Mouse (Mus musculus) ES-Bruce4 (cell line): ENCODE results near the gene Tspo. TPM values are rescaled to one million over a fixed set of nuclear protein-coding genes. Genes with fewer than 3 reads are reported as not detected.

ENCODE experiments used
- H3K27ac ChIP-seq: 2 replicates; pipeline ENCODE4 v1.5.1; 2012; ENCODE audit warnings: low read length, inconsistent platforms; ENCODE audit not compliant: insufficient read depth
- H3K27me3 ChIP-seq: 2 replicates; pipeline ENCODE4 v1.6.1; 2012; ENCODE audit warnings: mild to moderate bottlenecking, low read length, inconsistent platforms; ENCODE audit not compliant: control insufficient read depth, poor library complexity, insufficient read depth, severe bottlenecking
- H3K36me3 ChIP-seq: 2 replicates; pipeline ENCODE4 v1.6.1; 2012; ENCODE audit warnings: inconsistent platforms, mild to moderate bottlenecking, low read length, moderate library complexity; ENCODE audit not compliant: control insufficient read depth, poor library complexity, insufficient read depth, severe bottlenecking
- H3K4me1 ChIP-seq: one replicate; pipeline ENCODE4 v1.8.1; 2011; ENCODE audit warnings: low read length; ENCODE audit not compliant: control insufficient read depth, insufficient read depth
- H3K4me3 ChIP-seq: 2 replicates; pipeline ENCODE4 v1.5.1; 2011; ENCODE audit warnings: low read depth, mild to moderate bottlenecking, low read length
- H3K9ac ChIP-seq: 2 replicates; pipeline ENCODE4 v1.6.1; 2012; ENCODE audit warnings: low read depth, mild to moderate bottlenecking, inconsistent platforms; ENCODE audit not compliant: poor library complexity, severe bottlenecking
- H3K9me3 ChIP-seq: replicated peaks from 2 replicates; pipeline ENCODE4 v1.6.1; 2012; ENCODE audit warnings: mild to moderate bottlenecking, low read length, inconsistent platforms; ENCODE audit not compliant: control insufficient read depth, poor library complexity, insufficient read depth, severe bottlenecking
- CTCF ChIP-seq: IDR thresholded peaks from one replicate; pipeline ENCODE4 v1.8.1; 2011; ENCODE audit warnings: low read depth, low read length
- EP300 ChIP-seq: IDR thresholded peaks from 2 replicates; pipeline ENCODE4 v1.6.1; 2011; ENCODE audit warnings: low read depth, low read length; ENCODE audit not compliant: insufficient read depth
- POLR2A ChIP-seq: IDR thresholded peaks from one replicate; pipeline ENCODE4 v1.8.1; 2011; ENCODE audit warnings: low read length; ENCODE audit not compliant: insufficient read depth
- polyA plus RNA-seq: library from polyadenylated mRNA; stranded (reverse); fragments of >200 nt; gene quantifications from 2 replicates; pipeline ENCODE4 v1.2.4, GENCODE M21; 2011; ENCODE audit warnings: low read depth; ENCODE audit not compliant: missing spikeins, insufficient read depth, insufficient read length

Gene Tspo
- polyA plus RNA-seq, 1 experiment = 25.9 TPM

GRCm38 (mm10) chr15:83550137-83550536 lies 13.3 kb upstream of the Tspo start:
- H3K9ac ChIP-seq = no peak overlapping the region
- H3K36me3 ChIP-seq = peaks cover 12% of the 10 kb centered on the region
- no peak overlapping the region for H3K4me3 ChIP-seq
- TF ChIP-seq POLR2A = no peak
- TF ChIP-seq EP300 = no peak
- TF ChIP-seq CTCF = no peak
- H3K27me3 ChIP-seq = no peaks in the 10 kb centered on the region
- no peaks in the 10 kb centered on the region for H3K4me1 ChIP-seq
- H3K27ac ChIP-seq = no peak overlapping the region
- no peaks in the 10 kb centered on the region for H3K9me3 ChIP-seq

DNA sequence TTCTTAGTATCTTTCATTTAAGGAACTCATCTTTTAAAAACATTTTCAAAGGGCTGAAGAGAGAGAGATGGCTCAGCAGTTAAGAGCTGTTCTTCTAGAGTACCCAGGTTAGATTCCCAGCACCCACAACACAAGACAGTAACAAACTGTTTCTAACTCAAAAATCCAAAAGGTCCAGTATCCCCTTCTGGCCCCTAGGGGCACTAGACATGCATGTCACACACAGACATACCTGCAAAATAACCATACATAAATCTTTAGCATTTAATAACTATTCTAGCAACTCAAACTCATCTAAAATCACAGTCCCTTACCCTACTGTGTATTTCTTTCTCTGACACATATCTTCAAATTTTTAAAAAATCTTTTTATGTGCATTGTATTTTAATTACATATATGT lies 9.6 kb upstream of the Tspo start:
- Histone ChIP-seq H3K4me3 (no peak overlapping the region), H3K27me3 (no peaks in the 10 kb centered on the region), H3K27ac (no peak overlapping the region), H3K9ac (no peak overlapping the region), H3K4me1 (no peaks in the 10 kb centered on the region), H3K36me3 (peaks cover 4% of the 10 kb centered on the region; the same call in 1 of the 2 replicates), H3K9me3 (no peaks in the 10 kb centered on the region)
- no peak for TF ChIP-seq POLR2A
- TF ChIP-seq EP300 = no peak
- TF ChIP-seq CTCF = no peak

DNA sequence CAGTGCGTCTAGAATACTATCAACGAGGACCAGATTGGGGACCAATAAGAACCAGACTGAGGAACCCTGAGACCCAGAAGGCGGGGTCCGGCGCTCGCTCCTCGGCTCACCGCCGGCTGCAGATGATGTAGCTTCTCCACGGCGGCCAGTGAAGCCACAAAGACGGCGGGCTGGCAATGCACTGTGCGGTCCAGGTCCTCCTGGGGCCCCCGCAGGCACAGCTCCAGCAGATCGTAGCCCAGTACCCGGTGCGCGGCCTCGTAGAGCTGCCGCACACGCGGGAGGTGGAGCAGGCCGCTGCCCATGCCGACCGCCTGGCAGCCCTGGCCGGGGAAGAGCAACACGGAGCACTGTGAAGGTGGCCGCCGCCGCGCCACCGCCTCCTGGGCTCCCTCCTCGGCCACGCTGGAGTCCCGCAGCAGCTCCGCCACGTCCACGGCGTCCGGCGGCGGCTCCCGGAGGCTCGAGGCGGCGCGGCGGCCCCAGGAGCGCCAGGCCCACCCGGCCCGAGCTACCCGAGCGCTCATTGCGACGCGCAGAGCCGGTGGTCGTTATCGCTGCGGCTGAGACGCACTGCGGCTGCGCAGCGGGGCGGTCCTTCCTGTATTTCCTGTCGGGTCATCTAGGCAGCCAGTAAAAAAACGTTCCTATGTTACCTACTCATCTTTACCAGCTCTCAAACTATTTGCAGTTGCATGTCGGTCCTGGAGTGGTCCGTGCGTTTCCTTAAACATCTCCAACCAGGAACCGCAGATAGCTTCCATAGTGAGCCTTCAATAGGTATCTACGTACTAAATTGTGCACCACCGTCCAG lies 8.0 kb upstream of the Tspo start:
- Histone ChIP-seq H3K27ac (peak overlapping the region; percentile 46), H3K4me3 (peak overlapping the region; percentile 88), H3K4me1 (no peaks in the 10 kb centered on the region), H3K9me3 (no peaks in the 10 kb centered on the region), H3K36me3 (peaks cover 4% of the 10 kb centered on the region; the same call in 1 of the 2 replicates), H3K27me3 (no peaks in the 10 kb centered on the region), H3K9ac (peak overlapping the region; percentile 81)
- TF ChIP-seq POLR2A (peak; percentile 42), EP300 (no peak), CTCF (no peak)

GRCm38 (mm10) chr15:83560941-83561477 lies 2.4 kb upstream of the Tspo start:
- no peak for TF ChIP-seq POLR2A
- no peak for TF ChIP-seq EP300
- TF ChIP-seq CTCF = no peak
- Histone ChIP-seq H3K9ac (no peak overlapping the region), H3K9me3 (no peaks in the 10 kb centered on the region), H3K27me3 (no peaks in the 10 kb centered on the region), H3K36me3 (no peaks in the 10 kb centered on the region), H3K4me3 (no peak overlapping the region), H3K27ac (no peak overlapping the region), H3K4me1 (peaks cover 2% of the 10 kb centered on the region)

DNA sequence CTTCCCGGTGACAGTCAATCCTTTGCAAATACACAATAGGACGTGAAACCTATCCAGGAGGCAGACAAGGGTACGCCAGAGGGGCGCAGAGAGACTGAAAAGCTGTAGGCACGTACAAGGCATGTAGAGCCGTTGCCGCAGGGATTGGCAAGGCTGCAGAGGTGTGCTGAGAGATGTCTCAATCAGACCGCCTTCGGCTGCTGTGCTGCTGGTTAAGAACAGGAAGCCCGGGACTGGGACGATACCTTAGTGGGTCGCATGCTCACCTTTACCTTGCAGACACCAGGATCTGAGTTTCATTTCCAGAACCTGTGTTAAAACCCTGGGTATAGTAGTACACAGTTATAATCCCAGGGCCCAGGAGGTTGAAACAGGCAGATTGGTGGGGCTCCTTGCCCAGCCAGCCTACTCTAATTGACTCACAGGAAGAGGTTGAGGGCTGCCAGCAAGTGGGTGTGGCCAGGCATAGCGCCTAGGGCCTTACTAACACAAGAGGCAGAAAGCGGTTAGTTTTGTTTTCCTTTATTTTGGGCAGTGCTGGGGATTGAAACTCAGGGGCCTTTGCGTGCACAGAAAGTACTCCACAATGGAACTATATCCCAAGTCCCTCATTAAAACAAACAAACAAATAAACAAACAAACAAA lies 644 bp upstream of the Tspo start:
- H3K27ac ChIP-seq = peak overlapping the region; percentile 1; the same call in 1 of the 2 replicates
- H3K9ac ChIP-seq = no peak overlapping the region
- H3K4me1 ChIP-seq = peaks cover 2% of the 10 kb centered on the region
- H3K36me3 ChIP-seq = no peaks in the 10 kb centered on the region
- H3K4me3 ChIP-seq = peak overlapping the region; percentile 2; the same call in 1 of the 2 replicates
- TF ChIP-seq CTCF = no peak
- TF ChIP-seq POLR2A = no peak
- TF ChIP-seq EP300 = no peak
- H3K9me3 ChIP-seq = no peaks in the 10 kb centered on the region
- H3K27me3 ChIP-seq = no peaks in the 10 kb centered on the region
